Mouse (Mus musculus): Measurements from ENCODE around the gene Fam241b.

The Fam241b gene

DNA sequence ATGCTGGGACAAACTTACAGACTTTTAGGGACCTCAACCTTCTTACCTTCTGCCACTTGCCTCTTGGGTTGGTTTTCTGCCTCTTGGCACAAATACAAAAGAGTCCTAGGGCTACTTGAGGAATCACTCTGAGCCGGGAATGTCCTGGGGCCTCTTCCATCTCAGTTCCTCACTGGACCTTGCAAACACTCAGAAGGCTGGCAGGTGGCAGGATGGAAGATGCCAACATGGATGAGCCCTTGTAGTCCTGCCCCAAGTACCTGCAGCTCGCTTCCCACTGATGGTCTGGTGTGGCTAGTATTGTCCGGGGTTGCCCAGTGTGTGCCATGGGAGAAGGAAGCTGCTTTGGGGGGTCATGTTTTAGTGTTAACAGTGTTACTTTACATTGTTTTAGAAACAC is 73.8 kb downstream of the Fam241b start:
- no peak for DNase-seq (ENCODE audit: low spot score)

- DNase-seq (ENCODE audit: low spot score) = no peak
These were observed 74.3 kb downstream of the Fam241b start for GRCm38 (mm10) chr10:62069398-62069797.

GRCm38 (mm10) chr10:62068532-62068931 is 75.2 kb downstream of the Fam241b start:
- no peak for DNase-seq (ENCODE audit: low spot score)

DNA sequence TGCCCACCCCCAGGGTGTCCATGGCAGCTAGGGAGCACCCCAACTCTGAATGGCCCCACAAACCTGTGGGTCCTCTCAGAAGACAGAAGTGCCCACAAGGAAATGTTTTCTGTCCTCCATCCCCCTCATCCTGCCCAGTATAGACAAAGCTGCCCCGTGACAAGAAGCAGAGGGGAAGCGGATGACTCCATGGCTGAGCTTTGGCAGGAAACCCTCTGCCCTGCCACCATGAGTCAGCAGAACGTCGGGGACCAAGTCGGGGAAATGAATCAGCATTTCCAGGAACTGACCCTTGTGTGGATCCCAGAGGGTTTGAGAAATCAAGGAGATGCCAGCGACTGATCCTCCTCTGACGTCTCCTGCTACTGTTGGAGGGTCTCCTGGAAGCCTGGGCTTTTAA is 77.5 kb downstream of the Fam241b start:
- no peak for DNase-seq (ENCODE audit: low spot score)

- no peak for DNase-seq (ENCODE audit: low spot score)
These were observed 80.9 kb downstream of the Fam241b start for GRCm38 (mm10) chr10:62062786-62063185.

- DNase-seq (ENCODE audit: low spot score) = no peak
These were observed 82.6 kb downstream of the Fam241b start for GRCm38 (mm10) chr10:62060969-62061678.

- no peak for DNase-seq (ENCODE audit: low spot score)
These were observed 83.4 kb downstream of the Fam241b start for GRCm38 (mm10) chr10:62060224-62060913.

- DNase-seq (ENCODE audit: low spot score) = peak; percentile 28
These were observed 85.0 kb downstream of the Fam241b start for GRCm38 (mm10) chr10:62058508-62059375.

Measured in MN1 (cell line).